Mouse (Mus musculus): ENCODE measurements around the gene Ecel1. TPM values are rescaled to one million over a fixed set of nuclear protein-coding genes. Genes with fewer than 3 reads are reported as not detected.

The Ecel1 gene
- polyA plus RNA-seq, 2 experiments = 0.02 TPM; not detected in 1

- DNase-seq (ENCODE audit: low read depth in 3 of 3, low spot score in 3 of 3) (no peak), ATAC-seq (ENCODE audit: insufficient read depth) (no peak)
- Histone ChIP-seq H3K9ac (replicated peaks) (no peak overlapping the region), H3K4me3 (ENCODE audit: insufficient read depth in 1 of 2, low read depth in 2 of 2, low read length in 2 of 2) (no peak overlapping the region), H3K36me3 (replicated peaks; ENCODE audit: control insufficient read depth, insufficient read depth, low read depth) (no peaks in the 10 kb centered on the region), H3K27me3 (ENCODE audit: control insufficient read depth, insufficient read depth, low read length) (peaks cover 69% of the 10 kb centered on the region), H3K27ac (no peak overlapping the region), H3K9me3 (ENCODE audit: control insufficient read depth, low read length) (no peaks in the 10 kb centered on the region), H3K4me2 (ENCODE audit: low read depth) (no peak overlapping the region), H3K4me1 (replicated peaks; ENCODE audit: control insufficient read depth in 2 of 2, insufficient read depth in 2 of 2, low read length in 1 of 2) (no peaks in the 10 kb centered on the region)
- TF ChIP-seq EP300 (IDR thresholded peaks at IDR 0.05; ENCODE audit: low read depth) (no peak), CTCF (IDR thresholded peaks at IDR 0.05; ENCODE audit: low read depth) (no peak)
- 2% methylated on average over 54 of the region's 56 CpGs for WGBS (ENCODE audit: insufficient replicate concordance)
Observed at GRCm38 (mm10) chr1:87155531-87156198, 656 bp downstream of the Ecel1 start.

- 5% methylated on average over 55 of the region's 58 CpGs for WGBS (ENCODE audit: insufficient replicate concordance)
- H3K27me3 ChIP-seq (ENCODE audit: control insufficient read depth, insufficient read depth, low read length) = peaks cover 69% of the 10 kb centered on the region
Observed at GRCm38 (mm10) chr1:87154501-87155120, 1.7 kb downstream of the Ecel1 start.

GRCm38 (mm10) chr1:87153776-87154500, 2.4 kb downstream of the Ecel1 start:
- H3K4me2 ChIP-seq (ENCODE audit: low read depth) = no peak overlapping the region
- peaks cover 69% of the 10 kb centered on the region for H3K27me3 ChIP-seq (ENCODE audit: control insufficient read depth, insufficient read depth, low read length)
- no peaks in the 10 kb centered on the region for H3K9me3 ChIP-seq (ENCODE audit: control insufficient read depth, low read length)
- ATAC-seq (ENCODE audit: insufficient read depth) (no peak), DNase-seq (ENCODE audit: low read depth in 3 of 3, low spot score in 3 of 3) (no peak)
- no peak overlapping the region for H3K9ac ChIP-seq (replicated peaks)
- no peak overlapping the region for H3K4me3 ChIP-seq (ENCODE audit: insufficient read depth in 1 of 2, low read depth in 2 of 2, low read length in 2 of 2)
- H3K27ac ChIP-seq = no peak overlapping the region
- no peak for TF ChIP-seq CTCF (IDR thresholded peaks at IDR 0.05; ENCODE audit: low read depth)
- TF ChIP-seq EP300 (IDR thresholded peaks at IDR 0.05; ENCODE audit: low read depth) = no peak
- 2% methylated on average over 72 of the region's 72 CpGs for whole genome bisulfite sequencing (ENCODE audit: insufficient replicate concordance)
- H3K4me1 ChIP-seq (replicated peaks; ENCODE audit: control insufficient read depth in 2 of 2, insufficient read depth in 2 of 2, low read length in 1 of 2) = no peaks in the 10 kb centered on the region
- H3K36me3 ChIP-seq (replicated peaks; ENCODE audit: control insufficient read depth, insufficient read depth, low read depth) = no peaks in the 10 kb centered on the region

More at GRCm38 (mm10) chr1:87154501-87155120, 1.7 kb downstream of the Ecel1 start:
- Histone ChIP-seq H3K9me3 (ENCODE audit: control insufficient read depth, low read length) (no peaks in the 10 kb centered on the region), H3K9ac (replicated peaks) (no peak overlapping the region), H3K27ac (no peak overlapping the region), H3K4me2 (ENCODE audit: low read depth) (no peak overlapping the region), H3K4me3 (ENCODE audit: insufficient read depth in 1 of 2, low read depth in 2 of 2, low read length in 2 of 2) (no peak overlapping the region), H3K4me1 (replicated peaks; ENCODE audit: control insufficient read depth in 2 of 2, insufficient read depth in 2 of 2, low read length in 1 of 2) (no peaks in the 10 kb centered on the region), H3K36me3 (replicated peaks; ENCODE audit: control insufficient read depth, insufficient read depth, low read depth) (no peaks in the 10 kb centered on the region)
- ATAC-seq (ENCODE audit: insufficient read depth) (no peak), DNase-seq (ENCODE audit: low read depth in 3 of 3, low spot score in 3 of 3) (no peak)
- TF ChIP-seq EP300 (IDR thresholded peaks at IDR 0.05; ENCODE audit: low read depth) (no peak), CTCF (IDR thresholded peaks at IDR 0.05; ENCODE audit: low read depth) (no peak)

- Histone ChIP-seq H3K9ac (replicated peaks) (no peak overlapping the region), H3K27ac (no peak overlapping the region), H3K4me2 (ENCODE audit: low read depth) (no peak overlapping the region), H3K4me3 (ENCODE audit: insufficient read depth in 1 of 2, low read depth in 2 of 2, low read length in 2 of 2) (no peak overlapping the region), H3K4me1 (replicated peaks; ENCODE audit: control insufficient read depth in 2 of 2, insufficient read depth in 2 of 2, low read length in 1 of 2) (no peaks in the 10 kb centered on the region), H3K36me3 (replicated peaks; ENCODE audit: control insufficient read depth, insufficient read depth, low read depth) (no peaks in the 10 kb centered on the region), H3K9me3 (ENCODE audit: control insufficient read depth, low read length) (no peaks in the 10 kb centered on the region), H3K27me3 (ENCODE audit: control insufficient read depth, insufficient read depth, low read length) (peaks cover 50% of the 10 kb centered on the region)
- TF ChIP-seq EP300 (IDR thresholded peaks at IDR 0.05; ENCODE audit: low read depth) (no peak), CTCF (IDR thresholded peaks at IDR 0.05; ENCODE audit: low read depth) (no peak)
- ATAC-seq (ENCODE audit: insufficient read depth) = no peak
- no peak for DNase-seq (ENCODE audit: low read depth in 3 of 3, low spot score in 3 of 3)
- WGBS (ENCODE audit: insufficient replicate concordance) = 65% methylated on average over 6 of the region's 6 CpGs
Observed at GRCm38 (mm10) chr1:87151286-87151685, 5.0 kb downstream of the Ecel1 start.

- Histone ChIP-seq H3K9me3 (ENCODE audit: control insufficient read depth, low read length) (no peaks in the 10 kb centered on the region), H3K9ac (replicated peaks) (no peak overlapping the region), H3K4me1 (replicated peaks; ENCODE audit: control insufficient read depth in 2 of 2, insufficient read depth in 2 of 2, low read length in 1 of 2) (no peaks in the 10 kb centered on the region), H3K4me2 (ENCODE audit: low read depth) (no peak overlapping the region), H3K27ac (no peak overlapping the region), H3K36me3 (replicated peaks; ENCODE audit: control insufficient read depth, insufficient read depth, low read depth) (no peaks in the 10 kb centered on the region), H3K27me3 (ENCODE audit: control insufficient read depth, insufficient read depth, low read length) (peaks cover 32% of the 10 kb centered on the region), H3K4me3 (ENCODE audit: insufficient read depth in 1 of 2, low read depth in 2 of 2, low read length in 2 of 2) (no peak overlapping the region)
- 34% methylated on average over 13 of the region's 13 CpGs for WGBS (ENCODE audit: insufficient replicate concordance)
- no peak for TF ChIP-seq EP300 (IDR thresholded peaks at IDR 0.05; ENCODE audit: low read depth)
- no peak for TF ChIP-seq CTCF (IDR thresholded peaks at IDR 0.05; ENCODE audit: low read depth)
- ATAC-seq (ENCODE audit: insufficient read depth) (no peak), DNase-seq (ENCODE audit: low read depth in 3 of 3, low spot score in 3 of 3) (no peak)
Observed at GRCm38 (mm10) chr1:87149422-87149821, 6.9 kb downstream of the Ecel1 start.

Data from liver, embryonic 14.5 days (tissue).